Mouse (Mus musculus) spleen, adult 2 months (tissue): ENCODE measurements around the gene Coasy.

Source experiments
- CTCF ChIP-seq: fragments of 200-500 bp; IDR thresholded peaks from 2 replicates; pipeline ENCODE4 v1.5.1; 2011; ENCODE audit warnings: mild to moderate bottlenecking, inconsistent platforms; ENCODE audit not compliant: insufficient read depth, insufficient read length, insufficient replicate concordance; ENCODE audit errors: extremely low read depth
- POLR2A ChIP-seq: fragments of 200-500 bp; IDR thresholded peaks from 2 replicates; pipeline ENCODE4 v1.6.1; 2011; ENCODE audit warnings: low read depth, low read length, inconsistent platforms

GRCm38 (mm10) chr11:101094930-101095313 is 12.6 kb downstream of the Coasy start:
- TF ChIP-seq POLR2A (no peak), CTCF (no peak)
